Mouse (Mus musculus) c-Kit-positive CD71-positive TER-119-negative erythroid progenitor cells, embryonic 14.5 days (primary cell): ENCODE data around the gene Gm17720.
"Not testable (repeated sequence)": the region's sequence is repeated elsewhere in the genome, so short reads cannot be mapped to it uniquely, and the experiment has no call there.

Experiments used
- DNase-seq: peaks from one replicate; pipeline ENCODE4 v3.0.0-alpha.2; 2013; ENCODE audit warnings: low read depth

The Gm17720 gene

DNA sequence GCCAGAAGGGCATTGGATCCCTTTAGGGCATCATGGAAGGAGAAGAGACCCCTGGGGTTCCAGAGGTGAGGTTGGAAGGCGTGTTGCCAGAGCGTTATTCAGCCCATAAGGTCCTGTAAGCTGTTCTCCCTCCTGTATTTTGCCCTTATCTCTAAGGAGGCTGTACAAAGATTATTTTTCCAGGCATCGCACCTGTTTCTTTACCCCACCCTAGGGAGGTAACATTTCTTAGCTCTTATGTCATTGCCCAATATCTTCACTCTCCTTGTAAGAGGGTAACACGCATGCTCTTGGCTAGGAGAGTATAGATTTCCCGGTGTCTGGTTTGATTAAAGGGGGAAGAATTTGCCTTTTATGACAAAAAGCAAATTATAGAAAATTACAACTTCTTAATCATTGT lies 62.9 kb downstream of the Gm17720 start, which contains the start of gene Chst4:
Gene Chst4 (minus strand): TSS at position 82 of the 400 bp plus-strand sequence.
- no peak for DNase-seq

DNA sequence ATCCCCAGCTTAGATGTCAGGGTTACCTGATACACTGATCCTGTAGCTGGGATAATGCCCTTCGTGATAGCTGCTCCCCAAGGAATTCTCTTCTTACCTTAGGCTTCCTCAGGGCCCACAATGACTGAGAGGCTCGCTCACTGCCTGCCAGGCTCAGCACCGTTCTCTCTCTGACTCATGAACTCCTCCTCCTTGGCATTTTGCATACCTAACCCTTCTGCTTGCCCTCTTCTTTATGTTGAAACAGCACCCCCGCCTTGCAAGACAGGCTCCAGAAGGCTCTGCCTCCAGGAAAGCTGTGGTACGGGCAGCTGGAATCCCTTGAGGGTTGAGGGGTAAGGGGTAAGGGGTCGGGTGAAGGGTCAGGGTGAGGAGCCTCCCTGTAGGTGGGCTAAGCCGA lies 63.3 kb downstream of the Gm17720 start:
- DNase-seq, result no peak

DNA sequence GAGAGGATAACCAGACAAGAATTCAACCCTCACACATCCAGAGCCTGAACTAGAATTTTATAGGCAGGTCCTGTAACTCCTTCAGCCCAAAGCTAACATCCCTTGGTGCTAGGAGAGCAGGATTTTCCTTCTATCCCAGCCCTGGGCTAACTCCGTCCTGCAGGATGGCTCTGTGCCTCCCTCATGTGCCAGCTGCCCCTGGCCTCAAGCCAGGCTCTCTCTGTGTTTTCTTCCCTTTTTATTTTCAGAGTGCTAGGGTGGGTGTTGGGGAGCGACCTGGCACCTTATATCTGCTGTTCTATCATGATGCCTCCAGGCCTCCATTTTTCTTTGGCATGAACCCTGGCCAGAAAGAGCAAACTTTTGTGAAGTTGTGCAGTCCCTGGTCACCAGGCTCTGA lies 66.4 kb downstream of the Gm17720 start:
- no peak for DNase-seq

DNA sequence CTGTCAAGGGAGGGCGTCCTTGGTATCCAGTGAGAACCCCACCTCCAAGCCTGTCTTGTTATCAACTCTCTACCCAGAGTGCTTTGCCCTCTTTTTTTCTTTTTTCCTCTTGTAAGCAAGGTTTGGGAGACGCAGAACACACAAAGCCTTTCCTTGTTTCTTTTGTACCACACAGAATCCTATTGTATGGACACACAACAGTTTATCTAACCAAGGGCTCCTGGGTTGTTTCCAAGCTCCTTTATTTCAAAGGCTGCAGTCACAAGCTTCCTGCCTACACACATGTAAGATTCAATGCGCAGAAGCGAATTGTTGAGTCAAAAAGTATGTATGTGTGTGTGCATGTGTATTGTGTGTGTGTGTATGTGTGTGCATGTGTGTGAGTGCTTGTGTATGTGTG lies 68.2 kb downstream of the Gm17720 start:
- DNase-seq, result no peak

DNA sequence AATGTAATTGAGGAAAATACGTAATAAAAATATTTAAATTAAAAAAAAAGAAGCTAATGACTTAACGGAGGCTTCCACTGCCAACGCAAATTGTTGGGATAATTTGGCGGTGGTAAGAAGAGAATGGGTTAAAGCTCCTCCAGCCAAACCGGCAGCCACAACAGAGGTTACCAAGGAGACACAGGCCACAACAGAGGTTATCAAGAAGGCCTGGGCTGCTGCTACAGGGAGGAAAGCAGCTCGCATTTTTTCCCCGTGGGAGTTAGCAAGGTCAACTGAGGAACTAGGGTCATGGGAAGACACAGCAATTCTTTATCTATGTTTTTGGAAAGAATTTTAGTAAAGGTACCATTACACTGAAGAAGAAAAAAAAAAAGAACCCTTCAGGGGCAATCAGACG lies 68.8 kb downstream of the Gm17720 start:
- not testable (repeated sequence) for DNase-seq
